Mouse (Mus musculus) heart, adult 2 months (tissue): Measurements from ENCODE around the gene Ttpal.

Experiments used
- CTCF ChIP-seq: fragments of 200-600 bp; IDR thresholded peaks from 2 replicates; pipeline ENCODE4 v1.8.1; 2022; ENCODE audit warnings: antibody characterized with exemption, mild to moderate bottlenecking, moderate library complexity
- EP300 ChIP-seq: fragments of 200-500 bp; IDR thresholded peaks from 2 replicates; pipeline ENCODE4 v1.6.1; 2011; ENCODE audit warnings: low read depth, low read length, control low read depth; ENCODE audit not compliant: insufficient read depth
- POLR2A ChIP-seq: fragments of 200-500 bp; IDR thresholded peaks from 2 replicates; pipeline ENCODE4 v1.6.1; 2011; ENCODE audit warnings: mild to moderate bottlenecking, low read depth, low read length, control low read depth; ENCODE audit not compliant: insufficient read depth

GRCm38 (mm10) chr2:163590996-163591395 is 11.1 kb upstream of the Ttpal start:
- TF ChIP-seq CTCF (no peak), EP300 (no peak), POLR2A (no peak)
